Mouse (Mus musculus): ENCODE data around the gene Plxna2.

Gene Plxna2

DNA sequence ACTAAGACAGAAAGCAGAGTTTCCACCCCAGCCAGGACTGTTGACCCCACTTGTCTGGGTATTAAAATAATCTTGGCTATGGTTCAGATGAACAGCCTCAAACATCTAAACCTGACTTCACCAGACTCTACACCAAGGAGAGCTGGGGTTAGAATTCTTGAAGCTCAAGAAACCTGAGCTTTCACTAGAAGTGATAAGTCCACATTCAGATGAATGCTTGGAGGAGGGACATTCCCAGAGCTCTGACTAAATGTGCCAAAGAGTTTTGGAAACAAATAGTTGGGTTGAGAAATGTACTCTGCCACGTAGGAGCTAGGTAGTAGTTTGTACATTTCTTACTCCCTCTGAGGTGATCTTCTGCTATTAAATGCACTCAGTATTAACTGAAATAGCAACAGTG lies 203.7 kb downstream of the Plxna2 start:
- DNase-seq (ENCODE audit: low spot score), result no peak

- DNase-seq (ENCODE audit: low spot score), result no peak
Measured at GRCm38 (mm10) chr1:194828316-194828715, 210.3 kb downstream of the Plxna2 start.

DNA sequence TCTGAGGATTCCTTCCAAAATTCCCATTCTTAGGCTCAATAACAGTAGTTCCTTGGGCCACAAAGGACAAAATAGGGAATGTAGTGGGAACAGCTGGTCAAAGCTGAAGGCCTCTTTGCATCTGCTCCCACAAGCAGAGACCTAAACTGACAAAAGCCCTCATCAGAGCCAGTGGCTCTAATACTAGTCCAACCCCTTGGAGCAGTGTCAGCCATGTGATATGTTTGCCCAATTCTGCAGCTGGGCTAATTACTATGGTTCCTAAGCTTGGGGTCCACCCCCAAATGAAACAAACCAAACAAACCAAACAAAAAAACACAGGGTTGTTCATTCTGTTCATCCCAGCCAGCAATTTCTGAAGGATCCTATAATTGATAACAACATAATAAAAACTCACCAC lies 217.2 kb downstream of the Plxna2 start:
- no peak for DNase-seq (ENCODE audit: low spot score)

GRCm38 (mm10) chr1:194836182-194836581 lies 218.2 kb downstream of the Plxna2 start:
- no peak for DNase-seq (ENCODE audit: low spot score)

DNA sequence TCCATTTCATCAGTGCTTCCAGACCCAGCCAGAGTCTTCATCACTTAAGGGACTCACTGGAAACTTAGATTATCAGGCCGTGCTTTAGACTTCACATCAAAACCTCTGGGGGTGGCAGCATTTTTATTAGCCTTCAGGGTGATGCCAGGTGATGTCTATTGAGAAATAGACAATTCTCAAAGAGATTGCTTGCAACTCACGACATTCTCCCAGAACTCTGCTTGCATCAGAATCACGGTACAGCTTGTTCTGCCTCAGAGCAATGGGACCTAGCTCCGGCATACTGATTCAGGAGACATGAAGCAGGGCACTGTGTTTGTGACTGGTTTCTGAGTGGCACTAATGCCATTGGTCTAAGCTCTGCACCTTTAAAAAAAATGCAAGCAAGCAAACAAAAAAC lies 218.7 kb downstream of the Plxna2 start:
- DNase-seq (ENCODE audit: low spot score), result no peak

DNA sequence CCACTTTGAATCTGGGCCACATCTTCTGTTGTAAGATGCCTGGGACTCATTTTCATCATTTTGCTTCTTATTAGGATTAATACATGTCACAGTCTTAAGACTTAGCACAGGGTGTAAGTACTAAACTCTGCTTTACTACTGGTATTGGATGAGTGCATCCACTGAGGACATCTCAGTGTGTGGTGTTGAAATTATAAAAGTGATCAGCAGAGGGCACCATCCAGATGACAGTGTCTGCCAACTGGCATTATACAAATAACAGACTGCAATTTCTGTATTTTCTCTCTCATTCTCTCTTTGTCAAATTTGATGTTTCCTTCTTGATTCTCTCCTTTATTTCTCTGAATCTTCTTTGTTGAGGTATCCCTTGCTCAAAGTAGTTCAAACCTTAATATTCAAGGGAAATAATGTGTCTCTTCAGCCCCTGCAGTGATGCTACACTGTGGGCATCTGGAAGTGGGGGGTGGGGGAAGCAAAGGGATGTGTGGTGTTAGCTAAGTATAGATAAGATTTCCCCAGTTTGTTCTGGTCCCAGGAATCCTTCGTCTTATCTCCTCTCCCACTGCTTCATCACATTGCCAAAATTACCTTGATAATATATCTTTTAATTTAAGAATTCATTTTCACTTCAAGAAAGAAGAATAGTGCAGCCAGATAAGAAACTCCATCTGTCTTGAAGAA lies 221.4 kb downstream of the Plxna2 start:
- peak; percentile 62 for DNase-seq (ENCODE audit: low spot score)

DNA sequence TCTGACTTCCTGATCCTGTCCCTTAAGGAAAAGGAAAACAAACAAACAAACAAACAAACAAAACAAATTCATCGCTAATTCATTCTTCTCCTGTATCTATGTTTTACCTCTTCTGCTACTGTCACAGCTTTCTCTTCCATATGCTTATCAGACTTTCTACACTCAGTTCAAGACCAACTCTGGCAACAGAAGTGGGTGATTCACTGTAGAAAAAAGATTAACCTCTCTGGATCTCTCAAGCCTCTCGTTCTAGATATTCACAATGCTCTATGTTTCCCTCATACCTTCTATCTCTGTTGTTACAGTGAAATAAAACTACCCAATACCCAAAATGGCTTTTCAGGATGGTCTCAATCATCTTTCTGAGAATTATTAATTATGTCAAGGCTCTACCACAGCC lies 225.0 kb downstream of the Plxna2 start:
- no peak for DNase-seq (ENCODE audit: low spot score)

- DNase-seq (ENCODE audit: low spot score), result no peak
Measured at GRCm38 (mm10) chr1:194847014-194847413, 229.0 kb downstream of the Plxna2 start.

DNA sequence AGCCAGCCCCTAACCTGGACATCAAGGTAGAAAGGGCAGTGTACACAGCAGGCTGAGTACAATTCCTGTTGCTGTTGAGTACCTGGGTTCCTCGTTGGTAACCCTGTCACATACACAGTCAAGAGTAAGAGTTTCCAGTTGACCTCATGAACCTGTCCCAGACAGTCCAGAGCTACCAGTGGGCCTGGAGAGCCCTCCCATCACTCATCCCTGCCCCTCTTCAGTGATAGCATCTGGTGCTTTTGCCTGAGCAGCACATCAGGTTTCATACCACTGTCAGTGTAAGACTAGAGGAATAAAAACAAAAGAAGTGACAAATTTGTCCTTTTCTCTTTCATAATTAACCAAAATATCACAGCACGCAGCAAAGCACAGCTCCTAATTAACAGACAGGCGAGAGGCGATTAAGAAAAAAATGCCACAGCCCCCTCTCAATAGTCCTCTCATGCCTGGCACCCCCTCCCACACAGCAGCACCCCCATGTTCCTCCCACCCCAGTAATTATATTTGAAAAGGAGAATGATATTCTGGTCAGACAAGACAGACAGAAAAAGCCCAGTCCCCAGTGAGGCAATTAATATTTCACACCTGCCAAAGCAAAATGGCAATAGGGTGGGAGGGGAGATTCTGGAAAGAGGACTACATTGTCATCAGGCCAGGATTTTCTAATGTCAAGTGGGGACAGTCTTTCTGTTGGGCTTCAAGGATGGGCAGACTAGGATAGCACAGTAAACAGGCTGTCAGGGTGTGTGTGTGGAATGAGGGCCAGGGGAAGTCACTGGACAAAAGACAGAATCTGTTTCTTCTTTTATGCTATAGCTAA lies 233.4 kb downstream of the Plxna2 start:
- DNase-seq (ENCODE audit: low spot score), result no peak

- DNase-seq (ENCODE audit: low spot score), result no peak
Measured at GRCm38 (mm10) chr1:194852065-194852358, 234.0 kb downstream of the Plxna2 start.
